Mouse (Mus musculus) brown adipose tissue, adult 24 weeks (tissue): ENCODE results near the gene Gm614. TPM values are rescaled to one million over a fixed set of nuclear protein-coding genes. Genes with fewer than 3 reads are reported as not detected.

Experiments
- H3K27ac ChIP-seq: fragments of 200-500 bp; replicated peaks from 2 replicates; pipeline ENCODE4 v1.5.1; 2012; ENCODE audit warnings: low read depth, mild to moderate bottlenecking, low read length
- H3K4me1 ChIP-seq: fragments of 200-500 bp; 2 replicates; pipeline ENCODE4 v1.6.1; 2012; ENCODE audit warnings: low read length, mixed read lengths; ENCODE audit not compliant: control insufficient read depth, insufficient read depth, insufficient read length
- H3K4me3 ChIP-seq: fragments of 200-500 bp; 2 replicates; pipeline ENCODE4 v1.5.1; 2012; ENCODE audit warnings: low read depth, mild to moderate bottlenecking, low read length, moderate library complexity; ENCODE audit not compliant: insufficient read depth
- polyA plus RNA-seq: library from polyadenylated mRNA; stranded (reverse); fragments of >200 nt; gene quantifications from 2 replicates; pipeline ENCODE4 v1.2.4, GENCODE M21; 2012; ENCODE audit not compliant: missing spikeins, insufficient read depth, insufficient read length

The Gm614 gene
- not detected in 2 replicates for polyA plus RNA-seq

DNA sequence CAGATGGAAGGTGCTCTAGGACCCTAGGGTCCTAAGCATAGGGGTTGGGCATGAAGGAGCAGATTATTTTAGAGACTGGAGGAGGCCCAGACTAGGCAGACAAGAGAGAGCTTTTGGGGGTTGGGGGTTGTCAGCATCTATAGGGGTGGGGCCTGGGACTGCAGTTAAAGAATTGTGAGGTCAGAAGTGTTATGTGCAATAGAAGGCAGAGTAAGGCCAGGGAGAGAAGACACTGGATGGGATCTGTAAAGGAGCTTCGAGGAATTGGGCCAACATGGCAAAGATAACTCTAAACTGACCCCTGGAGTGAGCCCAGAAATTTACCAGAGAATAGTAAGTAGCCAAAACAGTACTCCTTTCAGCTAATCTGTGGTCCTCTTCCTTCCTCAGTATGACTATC is at the start of gene Gm614:
Gene Gm614, minus strand, starts transcription at position 101 of the 400 bp plus-strand sequence.
- no peaks in the 10 kb centered on the region for H3K4me1 ChIP-seq
- H3K4me3 ChIP-seq: no peak within 1 kb of the TSS
- no peak within 1 kb of the TSS for H3K27ac ChIP-seq

DNA sequence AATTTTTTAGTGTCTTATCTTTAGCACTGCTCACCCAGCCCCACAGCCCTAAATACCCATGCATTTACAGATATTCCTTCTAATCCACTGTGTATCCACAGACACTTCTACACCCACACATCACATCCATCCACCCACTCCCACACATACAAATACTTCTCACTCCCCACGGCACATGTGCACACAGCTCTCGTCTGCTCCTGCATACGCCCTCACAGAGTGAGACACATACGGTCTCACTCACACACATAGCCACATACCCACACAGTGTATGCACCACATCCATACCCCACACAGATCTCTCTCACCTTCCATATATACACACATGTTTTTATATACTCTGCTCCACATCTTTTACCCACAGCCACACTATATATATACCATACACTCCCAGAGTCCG is 45.5 kb upstream of the Gm614 start:
- Histone ChIP-seq H3K27ac (no peak overlapping the region), H3K4me1 (no peaks in the 10 kb centered on the region), H3K4me3 (no peak overlapping the region)

DNA sequence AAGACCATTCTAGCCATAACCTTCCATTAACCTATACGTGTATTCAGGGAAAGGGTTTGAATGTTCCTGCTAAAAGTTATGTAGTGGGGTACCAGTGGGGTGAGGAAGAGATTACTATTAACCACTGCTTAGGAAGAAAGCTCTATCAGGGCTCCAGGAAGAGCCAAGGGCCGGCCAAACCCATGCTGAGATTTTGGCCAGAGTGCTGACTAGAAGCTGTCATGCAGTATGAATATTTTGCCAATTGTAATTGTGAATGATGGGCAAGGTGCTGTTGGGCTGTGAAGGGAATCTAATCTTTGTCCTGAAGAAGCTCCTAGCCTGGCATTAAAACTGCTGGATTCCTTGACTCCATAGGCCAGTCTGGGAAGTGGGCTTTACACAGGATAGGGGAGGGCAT is 40.9 kb upstream of the Gm614 start:
- Histone ChIP-seq H3K4me1 (no peaks in the 10 kb centered on the region), H3K27ac (no peak overlapping the region), H3K4me3 (no peak overlapping the region)

DNA sequence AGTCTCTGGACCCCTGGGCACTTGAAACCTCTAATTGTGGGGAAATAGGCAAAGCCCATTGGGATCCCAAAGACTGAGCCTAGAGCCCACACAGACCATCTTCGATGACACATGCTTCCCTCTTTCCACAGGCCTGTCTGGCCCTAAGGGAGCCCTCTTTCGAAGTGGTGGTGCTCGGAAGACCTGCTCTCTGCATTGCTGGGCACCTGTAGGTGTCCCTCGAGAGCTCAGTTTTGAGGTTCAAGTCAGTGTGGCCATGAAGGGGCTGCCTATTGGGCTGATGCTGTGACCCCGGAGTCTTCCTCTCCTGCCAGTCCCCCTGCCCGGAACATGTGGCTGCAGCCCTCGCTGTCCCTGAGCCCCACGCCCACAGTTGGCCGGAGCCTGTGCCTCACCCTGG is 37.9 kb upstream of the Gm614 start:
- no peak overlapping the region for H3K27ac ChIP-seq
- H3K4me1 ChIP-seq: no peaks in the 10 kb centered on the region; the same call in 1 of the 2 replicates
- H3K4me3 ChIP-seq: no peak overlapping the region

DNA sequence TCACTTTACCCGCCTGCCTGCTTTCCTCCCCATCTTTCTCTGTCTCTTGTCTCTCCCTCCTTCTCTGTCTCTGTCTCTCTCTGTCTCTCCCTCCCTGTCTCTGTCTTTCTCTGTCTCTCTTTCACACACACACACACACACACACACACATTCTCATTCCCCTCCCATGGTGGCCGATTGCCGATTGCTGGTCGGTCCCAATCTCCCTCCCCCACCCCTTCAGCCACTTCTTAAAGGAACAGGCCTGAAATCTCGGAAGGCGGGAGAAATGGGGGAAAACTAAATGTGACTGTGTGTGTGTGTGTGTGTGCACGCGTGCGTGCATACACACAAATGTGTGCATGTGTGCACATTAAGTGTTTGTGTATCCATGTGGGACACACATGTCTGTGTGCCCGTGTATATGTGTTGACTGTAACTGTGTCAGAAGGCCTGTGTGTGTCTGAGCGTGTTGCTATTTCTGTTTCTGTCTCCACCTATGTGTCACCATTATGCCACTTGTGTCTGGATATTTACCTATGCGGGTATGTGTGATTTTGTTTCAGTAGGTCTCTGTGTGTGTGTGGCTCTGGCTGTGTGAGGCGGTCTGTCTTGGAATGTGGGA is 36.7 kb upstream of the Gm614 start:
- Histone ChIP-seq H3K4me1 (no peaks in the 10 kb centered on the region; the same call in 1 of the 2 replicates), H3K27ac (no peak overlapping the region), H3K4me3 (no peak overlapping the region)

DNA sequence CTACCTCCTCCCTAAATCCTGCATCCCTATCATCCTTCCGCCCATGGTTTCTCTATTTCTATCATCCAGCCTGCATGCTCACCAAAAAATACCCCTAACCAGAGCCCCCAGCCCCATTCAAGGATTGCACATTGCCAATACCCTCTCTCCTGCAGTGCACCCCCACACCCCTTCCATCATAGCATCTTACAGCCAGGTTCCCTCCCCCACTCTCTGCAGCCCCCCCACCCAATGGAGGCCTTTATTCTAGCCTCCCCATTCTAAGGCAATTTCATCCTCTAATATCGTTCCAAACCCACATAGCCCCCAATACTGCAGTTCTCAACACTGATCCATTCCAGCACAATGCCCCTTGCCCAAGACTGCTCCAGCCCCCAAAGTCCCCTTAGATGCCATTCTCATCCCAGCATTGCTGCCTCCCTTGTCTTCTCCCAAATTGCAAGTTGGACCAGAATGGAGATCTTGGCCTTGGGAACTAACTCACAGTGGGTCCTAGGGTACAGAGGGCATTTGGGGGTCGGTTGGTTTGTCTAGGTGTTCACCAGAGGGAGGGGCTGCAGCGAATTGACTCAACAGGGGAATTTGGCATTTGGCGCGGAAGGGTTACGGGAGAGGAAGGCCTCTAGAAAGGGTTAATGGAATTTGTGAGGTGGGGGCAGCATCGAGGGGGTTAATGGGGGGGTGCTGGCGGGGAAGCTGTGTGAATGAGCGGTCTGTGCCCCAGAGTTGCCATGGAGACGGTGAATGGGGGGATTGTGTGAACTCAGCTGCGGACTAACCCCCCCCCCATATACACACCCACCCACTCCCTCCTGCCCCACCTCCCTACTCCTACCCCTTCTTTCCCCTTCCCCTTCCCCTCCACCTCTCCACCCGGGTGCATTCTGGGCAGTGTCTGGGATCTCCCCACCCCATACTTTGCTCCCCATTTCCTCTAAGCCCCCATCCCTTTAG is 36.0 kb upstream of the Gm614 start:
- H3K4me1 ChIP-seq: no peaks in the 10 kb centered on the region; the same call in 1 of the 2 replicates
- no peak overlapping the region for H3K27ac ChIP-seq
- H3K4me3 ChIP-seq: no peak overlapping the region

DNA sequence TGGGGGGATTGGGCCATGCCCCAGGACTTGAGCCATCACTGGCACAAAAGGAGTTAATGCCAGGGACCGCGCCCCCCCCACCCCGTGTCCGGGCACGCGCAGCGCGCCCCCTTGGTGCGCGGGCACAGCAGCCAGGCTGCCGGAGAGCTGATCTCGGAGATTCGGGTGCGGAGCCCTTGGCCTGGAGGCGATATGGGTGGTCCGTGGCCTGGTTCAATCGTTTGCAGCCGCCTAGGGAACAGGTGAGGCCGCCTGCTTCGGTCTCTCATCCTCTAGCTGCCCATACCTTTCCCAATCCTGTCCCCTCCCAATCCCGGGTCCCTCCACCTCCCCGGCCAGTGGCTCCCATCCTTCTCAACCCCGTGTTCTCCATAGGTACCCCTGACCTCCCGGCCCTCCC is 35.3 kb upstream of the Gm614 start, which contains the start of gene Nlgn3:
Gene Nlgn3, plus strand, starts transcription at position 114 of the 400 bp plus-strand sequence.
- Histone ChIP-seq H3K4me3 (no peak within 1 kb of the TSS), H3K27ac (no peak within 1 kb of the TSS), H3K4me1 (no peaks in the 10 kb centered on the region; the same call in 1 of the 2 replicates)

DNA sequence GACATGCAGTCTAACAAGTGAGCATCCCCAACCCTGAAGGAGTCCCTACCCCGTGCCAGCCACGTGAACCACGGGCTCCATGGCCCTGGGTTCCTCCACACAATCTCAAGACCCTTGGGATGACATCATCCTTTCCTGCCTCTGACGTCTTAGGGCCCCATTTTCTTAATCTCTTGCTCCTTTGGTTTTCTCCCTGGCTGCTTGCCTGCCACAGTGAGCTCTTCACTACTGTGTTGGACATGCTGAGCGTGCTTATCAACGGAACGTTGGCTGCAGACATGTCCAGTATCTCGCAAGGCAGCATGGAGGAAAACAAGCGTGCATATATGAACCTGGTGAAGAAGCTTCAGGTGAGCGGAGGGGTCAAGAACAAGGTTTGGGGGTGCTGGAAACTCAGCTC is 26.3 kb upstream of the Gm614 start:
- H3K4me3 ChIP-seq: no peak overlapping the region
- H3K4me1 ChIP-seq: no peaks in the 10 kb centered on the region
- no peak overlapping the region for H3K27ac ChIP-seq

DNA sequence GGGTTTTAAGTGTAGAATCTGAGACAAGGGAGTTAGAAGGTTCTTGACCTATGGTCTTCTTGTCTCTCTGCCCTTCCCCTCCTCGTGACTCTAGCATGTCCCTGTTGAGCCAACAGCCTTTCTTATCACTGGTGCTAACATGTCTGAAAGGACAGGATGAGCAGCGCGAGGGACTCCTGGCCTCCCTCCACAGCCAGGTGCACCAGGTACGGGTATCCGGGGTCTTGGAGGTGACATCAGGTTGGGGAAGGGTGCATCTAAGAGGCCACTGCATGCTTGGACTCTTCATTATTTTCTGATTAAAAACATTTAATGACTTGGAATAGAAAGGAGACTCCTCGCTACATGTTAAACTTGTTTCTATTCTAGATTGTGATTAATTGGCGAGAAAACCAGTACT is 25.2 kb upstream of the Gm614 start:
- no peaks in the 10 kb centered on the region for H3K4me1 ChIP-seq
- no peak overlapping the region for H3K4me3 ChIP-seq
- no peak overlapping the region for H3K27ac ChIP-seq

DNA sequence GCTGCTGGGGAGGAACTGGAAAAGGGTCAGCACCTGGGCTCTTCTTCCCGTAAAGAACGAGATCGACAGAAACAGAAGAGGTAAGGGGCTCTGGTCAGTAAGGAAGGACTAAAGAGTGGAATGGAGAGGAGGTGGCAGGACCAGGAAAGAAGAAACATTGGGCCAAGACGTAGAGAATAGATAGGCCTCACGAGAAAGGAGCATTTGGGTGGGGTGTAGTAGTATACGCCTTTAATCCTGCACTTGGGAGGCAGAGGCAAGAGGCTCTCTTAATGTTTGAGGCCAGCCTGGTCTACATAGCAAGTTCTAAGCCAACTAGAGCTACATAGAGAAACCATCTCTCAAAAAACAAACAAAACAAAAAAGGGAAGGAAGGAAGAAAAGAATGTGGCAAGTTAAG is 24.6 kb upstream of the Gm614 start:
- H3K4me1 ChIP-seq: no peaks in the 10 kb centered on the region
- no peak overlapping the region for H3K27ac ChIP-seq
- no peak overlapping the region for H3K4me3 ChIP-seq

DNA sequence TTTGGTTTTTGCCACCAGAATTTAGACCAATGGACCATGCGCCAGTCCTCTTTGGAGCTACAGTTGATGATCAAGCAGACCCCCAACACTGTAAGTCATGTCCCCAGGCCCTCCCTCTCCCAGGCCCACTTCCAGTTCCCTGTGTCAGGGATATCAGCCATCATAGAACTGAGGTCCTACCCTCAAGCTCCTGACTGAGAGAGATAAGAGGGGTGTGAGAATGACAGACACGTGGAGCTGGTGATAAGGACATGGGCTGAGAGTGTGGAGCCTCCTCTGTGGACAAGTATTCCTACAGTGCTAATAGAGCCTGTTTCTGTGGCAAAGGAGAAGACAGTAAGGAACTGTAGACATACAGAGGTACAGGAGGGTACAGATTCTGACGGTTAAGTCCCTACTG is 23.8 kb upstream of the Gm614 start:
- Histone ChIP-seq H3K4me1 (no peaks in the 10 kb centered on the region), H3K27ac (no peak overlapping the region), H3K4me3 (no peak overlapping the region)

DNA sequence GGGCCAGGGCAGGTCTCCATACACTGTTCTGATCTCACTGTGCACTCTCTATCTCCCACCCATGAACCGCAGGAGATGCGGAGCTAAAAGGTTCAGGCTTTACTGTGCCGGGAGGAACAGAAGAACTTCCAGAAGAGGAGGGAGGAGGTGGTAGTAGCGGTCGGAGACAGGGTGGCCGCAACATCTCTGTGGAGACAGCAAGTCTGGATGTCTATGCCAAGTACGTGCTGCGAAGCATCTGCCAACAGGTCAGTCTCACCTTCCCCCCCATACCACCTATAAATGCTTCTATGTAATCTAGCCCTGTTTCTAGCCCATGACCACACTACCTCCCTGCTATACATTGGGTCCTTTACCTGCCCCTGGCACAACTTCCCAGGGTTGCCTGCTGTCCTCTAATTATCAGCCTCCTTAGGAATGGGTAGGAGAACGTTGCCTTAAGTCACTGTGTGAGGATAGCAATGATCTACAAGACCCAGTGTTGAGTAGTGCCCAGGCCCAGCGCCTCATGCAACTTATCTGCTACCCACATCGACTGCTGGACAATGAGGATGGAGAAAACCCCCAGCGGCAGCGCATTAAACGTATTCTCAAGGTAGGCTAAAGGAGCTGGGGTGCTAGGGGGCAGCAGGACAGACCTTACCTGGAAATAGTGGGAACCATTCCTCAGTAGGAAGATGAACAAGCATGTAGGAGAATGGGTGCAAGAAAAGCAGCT is 22.3 kb upstream of the Gm614 start:
- Histone ChIP-seq H3K27ac (no peak overlapping the region), H3K4me3 (no peak overlapping the region), H3K4me1 (no peaks in the 10 kb centered on the region)

DNA sequence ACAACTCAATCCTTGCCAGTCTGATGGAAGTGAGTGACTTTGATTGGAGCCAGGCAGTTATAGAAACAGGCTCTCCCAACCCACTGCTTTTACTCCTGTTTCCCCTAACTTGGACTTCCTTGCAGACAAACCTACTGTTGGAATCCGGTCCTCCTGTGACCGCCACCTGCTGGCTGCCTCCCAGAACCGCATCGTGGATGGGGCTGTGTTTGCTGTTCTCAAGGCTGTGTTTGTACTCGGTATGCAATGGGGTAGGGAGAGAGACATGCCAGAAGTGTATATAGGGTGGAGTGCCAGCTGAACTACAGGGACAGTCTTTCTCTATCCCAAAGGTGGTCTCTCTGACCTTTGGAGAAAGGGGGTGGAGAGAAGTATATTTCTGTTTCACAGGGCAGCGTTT is 21.7 kb upstream of the Gm614 start:
- Histone ChIP-seq H3K27ac (no peak overlapping the region), H3K4me1 (no peaks in the 10 kb centered on the region), H3K4me3 (no peak overlapping the region)

DNA sequence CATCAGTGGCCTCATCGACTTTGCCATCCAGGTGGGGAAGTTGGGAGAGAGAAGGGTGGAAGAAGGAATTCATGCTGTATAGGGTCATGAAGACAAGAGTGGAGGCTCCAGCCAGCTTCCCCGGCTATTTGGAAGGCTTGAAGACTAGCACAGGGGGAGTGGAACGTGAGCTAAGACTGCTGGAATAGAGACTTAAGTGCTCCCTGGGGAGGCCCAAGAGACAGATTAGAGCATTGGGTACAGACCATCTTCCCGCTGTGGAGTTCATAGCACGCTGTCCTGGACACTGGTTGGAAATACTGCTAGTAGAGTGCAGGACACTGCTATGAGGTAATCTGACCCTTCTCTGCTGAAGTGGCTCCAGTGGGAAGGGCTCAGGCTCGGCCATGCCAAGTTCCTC is 19.0 kb upstream of the Gm614 start:
- Histone ChIP-seq H3K4me3 (no peak overlapping the region), H3K27ac (no peak overlapping the region), H3K4me1 (no peaks in the 10 kb centered on the region)
